Mouse (Mus musculus): ENCODE data around the gene Oma1. TPM values are rescaled to one million over a fixed set of nuclear protein-coding genes. Genes with fewer than 3 reads are reported as not detected.

Gene Oma1
- 16.9 and 17.9 TPM in 2 replicates for polyA plus RNA-seq (2014; fragmentation: Nextera tagmentation; extraction: Ambion mirVana)

DNA sequence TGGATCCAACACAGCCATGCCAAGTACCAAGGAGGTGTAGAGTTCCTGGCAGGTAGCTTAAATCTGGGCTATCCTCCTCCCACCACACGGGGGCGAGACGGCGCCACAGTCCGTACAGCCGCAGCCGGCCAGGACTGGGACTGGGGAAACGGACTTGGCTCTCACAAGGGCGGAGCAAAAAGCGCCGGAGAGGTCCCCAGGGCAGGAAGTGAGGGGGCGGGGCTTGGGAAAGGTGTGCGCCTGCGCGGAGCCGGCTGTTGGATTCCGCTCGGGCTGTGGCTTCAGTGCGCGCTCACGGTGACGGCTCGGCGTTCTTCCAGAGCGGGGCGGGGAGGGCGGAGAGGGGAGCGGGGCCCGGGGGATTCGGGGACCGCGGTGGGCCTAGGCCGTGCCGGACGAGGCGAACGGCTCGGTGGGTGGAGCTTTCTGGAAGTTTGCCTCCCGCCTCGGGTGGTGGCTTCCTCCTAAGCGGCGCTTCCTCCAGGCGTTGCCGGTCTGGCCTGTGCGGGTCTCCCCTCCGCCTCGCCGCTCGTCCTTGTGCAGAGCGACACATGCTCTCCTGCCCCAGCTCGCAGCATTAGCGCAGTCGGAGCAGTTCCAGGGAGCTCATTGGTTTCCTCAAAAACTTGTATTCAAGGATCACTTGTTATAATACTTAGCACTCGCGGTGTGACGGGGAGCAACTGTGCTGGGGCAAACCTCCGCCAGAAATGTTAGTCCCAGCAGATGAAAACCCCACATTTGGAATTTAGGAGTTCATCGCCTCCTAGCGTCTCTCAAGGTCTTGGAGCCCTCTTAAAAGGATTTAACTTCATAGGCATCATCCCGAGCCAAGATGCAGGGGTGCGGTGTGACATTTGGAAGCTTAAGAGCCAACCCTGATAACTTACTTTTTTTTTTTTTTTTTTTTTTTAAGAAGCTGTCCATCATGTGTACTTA, at the start of gene Oma1:
Gene Oma1 (plus strand): TSS at position 226 of the 939 bp plus-strand sequence.
- peak; percentile 99 for DNase-seq (ENCODE audit: low spot score)
- under 1% methylated on average over 35 of the region's 61 CpGs for WGBS

DNA sequence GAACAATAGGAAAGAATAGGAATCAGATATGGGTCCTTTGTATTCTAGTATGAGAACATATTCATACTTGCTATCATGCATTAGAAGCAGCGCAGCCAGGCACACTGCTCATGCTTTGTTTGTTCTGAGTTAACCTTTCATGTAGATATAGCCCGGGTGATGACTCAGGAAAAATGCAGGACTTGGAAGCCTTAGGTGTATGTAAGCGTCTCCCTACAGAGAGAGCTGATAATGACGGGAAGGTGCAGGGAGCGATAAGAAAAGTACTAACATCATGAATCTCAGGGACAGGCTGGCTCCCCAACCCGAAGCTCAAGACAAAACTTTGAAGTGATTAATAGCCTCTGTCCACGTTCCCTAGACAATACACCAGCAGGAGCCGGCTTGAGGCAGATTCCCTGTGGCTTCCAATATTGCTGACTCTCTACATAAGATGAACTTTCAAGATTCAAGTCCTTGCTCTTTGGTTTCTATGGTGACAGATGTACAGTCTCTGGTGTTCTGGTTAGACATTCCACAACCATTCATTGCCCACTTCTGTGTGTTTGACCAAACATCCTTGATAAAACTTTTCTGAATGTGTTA, 49.7 kb upstream of the Oma1 start:
- no peak overlapping the region for H3K4me2 ChIP-seq (ENCODE audit: low read depth, severe bottlenecking)
- 55% methylated on average over 8 of the region's 8 CpGs for WGBS
- ATAC-seq (ENCODE audit: insufficient number of reproducible peaks, low FRiP score, low TSS enrichment, low read depth), result no peak

More for the DNA sequence above, at the start of gene Oma1:
- no peaks in the 10 kb centered on the region for H3K9me3 ChIP-seq (ENCODE audit: control insufficient read depth, low read length)
- H3K4me1 ChIP-seq (ENCODE audit: control insufficient read depth, insufficient read depth, low read length), result no peaks in the 10 kb centered on the region
- H3K9ac ChIP-seq (ENCODE audit: low read length), result peak within 1 kb of the TSS; percentile 84
- no peaks in the 10 kb centered on the region for H3K27me3 ChIP-seq (ENCODE audit: control insufficient read depth, insufficient read depth, low read length)
- ATAC-seq (ENCODE audit: insufficient number of reproducible peaks, low FRiP score, low TSS enrichment, low read depth), result peak; percentile 99
- H3K36me3 ChIP-seq (ENCODE audit: control insufficient read depth, insufficient read depth, low read length), result no peaks in the 10 kb centered on the region
- peak within 1 kb of the TSS; percentile 38; the same call in 1 of the 2 replicates for H3K4me2 ChIP-seq (ENCODE audit: low read depth, severe bottlenecking)
- peak within 1 kb of the TSS; percentile 58 for H3K4me3 ChIP-seq (ENCODE audit: low read depth, low read length)
- H3K27ac ChIP-seq (replicated peaks; ENCODE audit: low read depth, low read length), result peak within 1 kb of the TSS; percentile 93

DNA sequence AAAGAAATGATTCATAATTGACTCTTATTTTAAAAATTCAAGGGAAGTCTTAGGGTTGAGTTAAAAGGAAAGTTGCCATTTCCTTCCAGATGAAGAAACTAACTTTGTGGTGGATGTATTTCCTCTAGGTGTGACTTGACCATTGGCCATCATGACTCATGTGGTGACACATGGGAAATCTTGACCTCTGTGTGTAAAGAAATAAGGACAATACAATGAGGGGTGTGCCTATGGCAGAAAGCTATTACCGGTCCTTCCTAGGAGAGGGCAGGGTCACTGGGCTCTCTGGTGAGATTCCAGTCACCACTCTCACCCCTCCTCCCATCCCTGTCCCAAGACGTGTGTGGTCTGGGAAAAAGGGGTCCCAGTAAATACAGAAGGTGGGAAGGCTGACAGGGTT, 48.4 kb upstream of the Oma1 start:
- Histone ChIP-seq H3K27ac (replicated peaks; ENCODE audit: low read depth, low read length) (no peak overlapping the region), H3K9me3 (ENCODE audit: control insufficient read depth, low read length) (no peaks in the 10 kb centered on the region), H3K4me3 (ENCODE audit: low read depth, low read length) (no peak overlapping the region), H3K9ac (ENCODE audit: low read length) (no peak overlapping the region), H3K4me1 (ENCODE audit: control insufficient read depth, insufficient read depth, low read length) (no peaks in the 10 kb centered on the region), H3K27me3 (ENCODE audit: control insufficient read depth, insufficient read depth, low read length) (no peaks in the 10 kb centered on the region), H3K4me2 (ENCODE audit: low read depth, severe bottlenecking) (no peak overlapping the region), H3K36me3 (ENCODE audit: control insufficient read depth, insufficient read depth, low read length) (no peaks in the 10 kb centered on the region)
- ATAC-seq (ENCODE audit: insufficient number of reproducible peaks, low FRiP score, low TSS enrichment, low read depth), result no peak
- WGBS, result 56% methylated on average over 2 of the region's 2 CpGs
- DNase-seq (ENCODE audit: low spot score), result no peak

More for the DNA sequence above, 49.7 kb upstream of the Oma1 start:
- no peaks in the 10 kb centered on the region for H3K27me3 ChIP-seq (ENCODE audit: control insufficient read depth, insufficient read depth, low read length)
- H3K36me3 ChIP-seq (ENCODE audit: control insufficient read depth, insufficient read depth, low read length), result no peaks in the 10 kb centered on the region
- no peak overlapping the region for H3K9ac ChIP-seq (ENCODE audit: low read length)
- no peaks in the 10 kb centered on the region for H3K4me1 ChIP-seq (ENCODE audit: control insufficient read depth, insufficient read depth, low read length)
- DNase-seq (ENCODE audit: low spot score), result no peak
- H3K9me3 ChIP-seq (ENCODE audit: control insufficient read depth, low read length), result no peaks in the 10 kb centered on the region
- H3K4me3 ChIP-seq (ENCODE audit: low read depth, low read length), result no peak overlapping the region
- H3K27ac ChIP-seq (replicated peaks; ENCODE audit: low read depth, low read length), result no peak overlapping the region

DNA sequence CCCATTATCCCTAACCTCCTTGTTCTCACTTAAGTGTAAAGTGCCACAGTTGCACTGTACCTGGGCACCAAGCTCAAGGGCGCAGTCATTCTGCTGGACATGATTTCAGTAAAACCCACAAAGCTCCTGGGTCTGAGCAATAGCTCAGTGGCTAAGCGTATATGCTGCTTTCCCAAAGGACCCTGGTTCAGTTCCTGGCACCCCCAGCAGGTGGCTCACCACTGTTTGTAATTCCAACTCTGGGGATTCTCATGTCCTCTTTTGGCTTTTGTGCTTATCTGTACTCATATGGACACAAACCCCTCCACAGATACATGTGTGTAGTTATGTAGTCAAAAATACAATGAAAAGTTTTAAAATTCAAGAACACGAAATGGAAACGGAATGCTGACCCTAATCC, 44.3 kb upstream of the Oma1 start:
- no peaks in the 10 kb centered on the region for H3K27me3 ChIP-seq (ENCODE audit: control insufficient read depth, insufficient read depth, low read length)
- ATAC-seq (ENCODE audit: insufficient number of reproducible peaks, low FRiP score, low TSS enrichment, low read depth) (no peak), DNase-seq (ENCODE audit: low spot score) (peak; percentile 32)
- no peaks in the 10 kb centered on the region for H3K36me3 ChIP-seq (ENCODE audit: control insufficient read depth, insufficient read depth, low read length)
- H3K9ac ChIP-seq (ENCODE audit: low read length), result no peak overlapping the region
- no peak overlapping the region for H3K4me2 ChIP-seq (ENCODE audit: low read depth, severe bottlenecking)
- 89% methylated on average over 4 of the region's 4 CpGs for WGBS
- no peak overlapping the region for H3K27ac ChIP-seq (replicated peaks; ENCODE audit: low read depth, low read length)
- no peaks in the 10 kb centered on the region for H3K9me3 ChIP-seq (ENCODE audit: control insufficient read depth, low read length)
- no peak overlapping the region for H3K4me3 ChIP-seq (ENCODE audit: low read depth, low read length)
- H3K4me1 ChIP-seq (ENCODE audit: control insufficient read depth, insufficient read depth, low read length), result no peaks in the 10 kb centered on the region

DNA sequence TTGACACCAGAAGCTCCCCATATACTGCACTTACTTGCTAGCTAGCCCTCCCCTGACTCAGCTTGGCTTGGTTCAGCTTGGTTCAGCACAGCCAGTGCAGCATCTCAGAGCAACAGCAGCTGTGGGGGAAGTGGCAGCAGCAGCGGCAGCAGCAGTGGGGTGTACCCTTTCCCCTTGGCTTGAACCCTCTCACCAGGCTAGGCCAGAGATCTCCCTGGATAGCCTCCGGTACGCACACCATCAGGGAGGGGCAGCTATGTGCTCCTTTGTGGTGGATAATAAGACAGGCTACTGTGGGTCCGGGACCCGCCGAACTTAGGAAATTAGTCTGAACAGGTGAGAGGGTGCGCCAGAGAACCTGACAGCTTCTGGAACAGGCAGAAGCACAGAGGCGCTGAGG, 40.6 kb upstream of the Oma1 start:
- H3K4me2 ChIP-seq (ENCODE audit: low read depth, severe bottlenecking), result no peak overlapping the region; the same call in 1 of the 2 replicates

DNA sequence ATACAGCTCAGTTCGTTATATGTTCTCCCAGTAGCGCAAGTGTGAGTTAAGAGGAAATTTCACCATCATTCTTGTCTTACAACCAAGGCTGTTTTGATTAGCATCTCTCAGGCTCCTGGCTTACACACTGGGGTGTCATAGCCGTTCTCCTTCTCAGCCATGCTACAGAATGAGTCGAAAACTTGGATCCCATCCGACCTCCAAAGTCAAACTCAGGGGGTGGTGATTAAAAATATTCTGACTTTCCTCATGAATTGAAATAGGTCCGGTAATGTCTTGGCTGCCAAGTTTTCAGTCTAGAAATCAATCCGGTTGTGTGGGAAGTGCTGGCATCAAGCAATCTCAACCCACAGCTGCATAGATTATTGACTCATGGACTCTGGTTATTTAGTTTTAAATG, 25.3 kb upstream of the Oma1 start:
- no peak overlapping the region for H3K27ac ChIP-seq (replicated peaks; ENCODE audit: low read depth, low read length)
- H3K36me3 ChIP-seq (ENCODE audit: control insufficient read depth, insufficient read depth, low read length), result no peaks in the 10 kb centered on the region
- no peak overlapping the region for H3K4me2 ChIP-seq (ENCODE audit: low read depth, severe bottlenecking)
- H3K27me3 ChIP-seq (ENCODE audit: control insufficient read depth, insufficient read depth, low read length), result no peaks in the 10 kb centered on the region
- DNase-seq (ENCODE audit: low spot score), result no peak
- H3K4me1 ChIP-seq (ENCODE audit: control insufficient read depth, insufficient read depth, low read length), result no peaks in the 10 kb centered on the region
- no peak overlapping the region for H3K4me3 ChIP-seq (ENCODE audit: low read depth, low read length)
- H3K9me3 ChIP-seq (ENCODE audit: control insufficient read depth, low read length), result no peaks in the 10 kb centered on the region
- no peak for ATAC-seq (ENCODE audit: insufficient number of reproducible peaks, low FRiP score, low TSS enrichment, low read depth)
- no peak overlapping the region for H3K9ac ChIP-seq (ENCODE audit: low read length)
- WGBS, result 84% methylated on average over 7 of the region's 7 CpGs

More for the DNA sequence above, 40.6 kb upstream of the Oma1 start:
- Histone ChIP-seq H3K4me3 (ENCODE audit: low read depth, low read length) (no peak overlapping the region), H3K4me1 (ENCODE audit: control insufficient read depth, insufficient read depth, low read length) (no peaks in the 10 kb centered on the region), H3K36me3 (ENCODE audit: control insufficient read depth, insufficient read depth, low read length) (no peaks in the 10 kb centered on the region), H3K27me3 (ENCODE audit: control insufficient read depth, insufficient read depth, low read length) (no peaks in the 10 kb centered on the region), H3K9me3 (ENCODE audit: control insufficient read depth, low read length) (no peaks in the 10 kb centered on the region), H3K27ac (replicated peaks; ENCODE audit: low read depth, low read length) (no peak overlapping the region), H3K9ac (ENCODE audit: low read length) (no peak overlapping the region)
- 80% methylated on average over 6 of the region's 8 CpGs for WGBS
- ATAC-seq (ENCODE audit: insufficient number of reproducible peaks, low FRiP score, low TSS enrichment, low read depth) (no peak), DNase-seq (ENCODE audit: low spot score) (no peak)

DNA sequence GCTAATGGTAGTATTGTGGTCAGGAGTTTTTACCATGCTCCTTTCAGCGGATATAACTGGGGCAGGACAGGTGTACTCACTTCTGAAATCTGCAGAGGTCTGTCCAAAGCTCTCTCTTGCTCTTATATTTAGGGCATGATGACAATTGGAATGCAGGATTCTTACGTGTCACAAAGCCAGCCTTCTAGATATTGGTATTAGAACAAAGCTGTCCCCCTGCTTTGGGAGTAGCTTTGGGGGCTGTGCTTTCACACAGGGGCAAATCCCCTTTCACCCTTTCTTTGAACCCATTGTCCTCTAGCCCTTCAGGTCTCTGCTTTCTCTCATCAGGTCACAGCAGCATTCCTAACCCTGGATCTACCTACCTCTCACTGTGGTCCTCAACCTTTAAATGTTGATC, 22.8 kb upstream of the Oma1 start, which contains the start of gene 4921539E11Rik:
Gene 4921539E11Rik (minus strand): TSS at position 101 of the 400 bp plus-strand sequence.
- ATAC-seq (ENCODE audit: insufficient number of reproducible peaks, low FRiP score, low TSS enrichment, low read depth), result no peak
- Histone ChIP-seq H3K27ac (replicated peaks; ENCODE audit: low read depth, low read length) (no peak within 1 kb of the TSS), H3K4me1 (ENCODE audit: control insufficient read depth, insufficient read depth, low read length) (no peaks in the 10 kb centered on the region), H3K36me3 (ENCODE audit: control insufficient read depth, insufficient read depth, low read length) (no peaks in the 10 kb centered on the region), H3K4me3 (ENCODE audit: low read depth, low read length) (no peak within 1 kb of the TSS), H3K4me2 (ENCODE audit: low read depth, severe bottlenecking) (no peak within 1 kb of the TSS), H3K27me3 (ENCODE audit: control insufficient read depth, insufficient read depth, low read length) (no peaks in the 10 kb centered on the region), H3K9me3 (ENCODE audit: control insufficient read depth, low read length) (no peaks in the 10 kb centered on the region), H3K9ac (ENCODE audit: low read length) (no peak within 1 kb of the TSS)
- 86% methylated on average over 2 of the region's 2 CpGs for WGBS
- DNase-seq (ENCODE audit: low spot score), result no peak

DNA sequence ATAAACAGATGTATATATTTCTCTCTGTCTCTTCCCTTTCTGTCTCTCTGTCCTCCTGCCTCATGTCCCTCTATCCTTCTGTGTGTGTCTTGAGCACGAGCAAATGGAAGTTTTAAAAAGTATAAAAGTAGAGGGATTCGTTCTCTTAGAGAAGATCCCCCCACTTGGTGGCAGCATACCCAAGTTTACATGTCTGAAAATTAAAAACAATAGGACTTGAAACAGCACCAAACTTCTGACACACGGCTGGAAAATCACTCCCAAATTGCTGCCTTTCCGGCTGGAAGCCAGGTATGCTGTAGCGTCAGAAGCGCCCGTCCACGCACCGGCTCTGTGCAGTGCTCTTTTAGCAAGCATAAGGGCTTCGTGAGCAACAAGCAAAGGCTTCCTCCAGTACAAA, 14.3 kb upstream of the Oma1 start:
- Histone ChIP-seq H3K9me3 (ENCODE audit: control insufficient read depth, low read length) (no peaks in the 10 kb centered on the region), H3K27ac (replicated peaks; ENCODE audit: low read depth, low read length) (no peak overlapping the region), H3K4me3 (ENCODE audit: low read depth, low read length) (no peak overlapping the region), H3K4me2 (ENCODE audit: low read depth, severe bottlenecking) (no peak overlapping the region), H3K4me1 (ENCODE audit: control insufficient read depth, insufficient read depth, low read length) (no peaks in the 10 kb centered on the region), H3K36me3 (ENCODE audit: control insufficient read depth, insufficient read depth, low read length) (no peaks in the 10 kb centered on the region), H3K27me3 (ENCODE audit: control insufficient read depth, insufficient read depth, low read length) (no peaks in the 10 kb centered on the region), H3K9ac (ENCODE audit: low read length) (no peak overlapping the region)
- 73% methylated on average over 10 of the region's 10 CpGs for WGBS
- no peak for DNase-seq (ENCODE audit: low spot score)
- no peak for ATAC-seq (ENCODE audit: insufficient number of reproducible peaks, low FRiP score, low TSS enrichment, low read depth)
